Mouse (Mus musculus) left cerebral cortex, adult 9 months (tissue): ENCODE data around the gene Calhm5.

Source experiments
- DNase-seq, 2 experiments: peaks; one replicate each; pipeline ENCODE4 v3.0.0; 2022; ENCODE audit warnings: low spot score in 2 of 2

The Calhm5 gene

DNA sequence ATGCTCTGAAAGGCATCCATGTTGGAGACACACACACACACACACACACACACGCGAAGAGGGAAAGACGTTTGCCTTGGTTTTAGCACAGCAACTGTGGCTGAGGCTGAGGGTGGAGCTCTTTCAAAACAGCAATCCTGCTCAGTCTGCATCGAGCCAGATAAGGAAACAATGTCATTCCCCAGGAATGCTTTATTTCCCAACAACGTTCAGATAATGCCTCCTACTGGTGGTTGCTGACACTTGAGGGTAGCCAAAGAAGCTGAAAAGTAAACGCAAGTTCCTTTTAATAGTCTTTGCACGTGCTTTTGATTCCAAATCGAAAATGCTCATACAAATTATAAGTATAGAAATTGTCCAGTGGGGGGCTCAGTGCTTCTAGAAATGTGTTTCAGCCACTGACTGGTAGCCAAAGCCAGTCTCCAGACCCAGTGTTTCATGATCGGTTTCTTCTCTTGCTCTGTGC is at the start of gene Calhm5:
Gene Calhm5 (minus strand): TSS at position 102 of the 466 bp plus-strand sequence.
- peak; percentile 26 to 56 for DNase-seq

DNA sequence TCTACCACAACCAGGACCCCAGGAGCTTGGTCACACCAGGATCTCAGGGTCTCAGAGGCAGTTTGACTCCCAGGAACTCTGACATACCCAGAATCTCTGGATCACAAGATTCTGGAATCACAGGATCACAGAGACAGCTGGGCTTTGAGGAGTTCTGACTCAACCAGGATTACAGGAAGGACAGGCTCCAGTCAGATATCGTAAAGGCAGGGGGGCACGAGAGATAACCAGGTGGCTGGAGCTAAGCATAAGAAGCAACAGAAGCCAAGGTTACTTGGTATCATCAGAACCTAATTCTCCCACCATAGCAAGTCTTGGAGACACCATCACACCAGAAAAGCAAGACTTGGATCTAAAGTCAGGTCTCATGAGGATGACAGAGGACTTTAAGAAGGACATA is 45.4 kb upstream of the Calhm5 start:
- no peak for DNase-seq

DNA sequence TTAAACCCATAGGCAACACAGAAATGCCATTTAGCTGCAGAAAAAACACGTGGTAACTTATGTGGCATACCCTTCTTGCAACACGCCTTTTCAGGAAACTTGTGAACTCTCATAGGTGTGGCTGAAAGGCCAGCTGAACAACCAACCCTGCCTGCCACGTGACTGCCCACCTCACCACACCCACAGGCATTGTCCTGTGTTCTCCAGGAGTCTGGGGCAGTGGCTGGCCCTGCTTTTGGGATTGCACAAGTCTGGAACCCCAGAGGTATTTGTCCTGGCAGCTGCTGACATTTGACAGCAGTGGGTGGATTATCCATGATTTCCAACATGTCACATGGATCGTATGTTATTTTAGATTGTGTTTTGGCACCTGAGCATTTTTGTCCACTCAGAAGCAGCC is 43.4 kb upstream of the Calhm5 start:
- DNase-seq: no peak

GRCm38 (mm10) chr10:34138027-34138426 is 41.7 kb upstream of the Calhm5 start:
- no peak for DNase-seq

- no peak for DNase-seq
These were observed 40.1 kb upstream of the Calhm5 start for GRCm38 (mm10) chr10:34136432-34136831.

DNA sequence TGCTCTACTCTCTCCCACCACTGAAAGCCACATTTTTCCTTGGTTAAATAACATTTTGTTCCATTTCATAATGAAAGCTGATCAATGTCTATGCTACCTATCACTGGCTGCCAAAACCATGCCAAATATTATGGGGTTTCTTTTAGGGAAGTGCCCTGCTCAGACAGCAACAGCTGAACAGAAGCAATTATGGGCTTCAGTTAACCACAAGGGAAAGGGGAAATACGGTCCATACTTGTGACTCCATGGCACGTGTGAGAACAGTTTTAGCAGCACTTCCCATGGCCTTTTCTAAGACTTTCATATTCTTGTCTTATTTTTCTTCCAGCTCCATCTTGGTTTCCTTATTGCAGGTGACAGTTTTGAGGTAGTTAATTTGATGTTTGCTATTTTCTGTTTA is 35.0 kb upstream of the Calhm5 start:
- no peak for DNase-seq

- DNase-seq: no peak
These were observed 32.1 kb upstream of the Calhm5 start for GRCm38 (mm10) chr10:34128391-34128790.

DNA sequence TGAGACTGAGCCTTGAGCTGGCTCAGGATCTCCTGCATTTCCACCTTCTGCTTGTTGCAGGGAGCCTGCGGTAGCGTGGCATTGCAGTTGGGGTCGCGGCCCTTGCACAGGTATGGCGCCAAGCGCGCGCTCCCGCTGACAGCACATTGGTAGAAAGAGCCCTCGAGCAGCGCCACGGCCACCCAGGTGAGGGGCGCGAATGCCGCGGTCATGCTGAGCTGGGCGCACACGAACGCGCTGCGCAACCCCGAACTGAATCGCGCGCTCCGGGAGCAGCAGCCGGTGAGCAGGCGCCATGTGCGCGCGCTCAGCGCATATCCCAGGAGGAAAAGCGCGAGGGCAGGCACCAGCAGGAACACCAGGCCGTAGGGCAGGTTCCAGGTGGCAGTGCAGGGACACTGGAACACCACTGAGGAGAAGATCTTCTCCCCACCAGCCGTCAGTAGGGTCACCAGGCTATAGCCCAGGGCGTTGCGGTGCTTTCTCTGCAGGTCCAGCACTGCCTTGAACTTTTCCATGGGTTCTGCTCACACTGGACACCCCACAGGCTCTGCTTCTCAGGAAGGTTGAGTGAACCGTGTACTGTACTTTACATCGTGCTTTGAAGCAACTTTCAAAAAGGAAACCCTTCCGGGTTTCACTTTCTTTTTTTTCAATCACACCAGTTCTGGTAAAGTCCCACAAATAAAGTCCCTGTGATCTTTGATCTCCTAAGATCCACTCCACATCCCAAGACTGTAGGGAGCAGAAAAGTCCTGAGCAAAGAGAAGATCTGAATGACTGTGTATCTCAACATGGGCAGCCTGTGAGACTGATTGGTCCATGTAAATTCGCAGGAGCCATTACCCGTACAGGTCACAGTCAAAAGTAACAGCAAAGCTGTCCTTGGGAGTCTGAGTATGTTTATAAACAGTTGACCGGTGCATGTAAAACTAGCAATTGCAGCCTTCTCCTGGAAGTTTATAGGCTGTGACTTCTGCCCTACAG is 31.4 kb upstream of the Calhm5 start, which contains the start of gene Calhm6:
Gene Calhm6 (minus strand): TSS at position 593 of the 987 bp plus-strand sequence.
- peak in 1 of 2 experiments; percentile 31 for DNase-seq

DNA sequence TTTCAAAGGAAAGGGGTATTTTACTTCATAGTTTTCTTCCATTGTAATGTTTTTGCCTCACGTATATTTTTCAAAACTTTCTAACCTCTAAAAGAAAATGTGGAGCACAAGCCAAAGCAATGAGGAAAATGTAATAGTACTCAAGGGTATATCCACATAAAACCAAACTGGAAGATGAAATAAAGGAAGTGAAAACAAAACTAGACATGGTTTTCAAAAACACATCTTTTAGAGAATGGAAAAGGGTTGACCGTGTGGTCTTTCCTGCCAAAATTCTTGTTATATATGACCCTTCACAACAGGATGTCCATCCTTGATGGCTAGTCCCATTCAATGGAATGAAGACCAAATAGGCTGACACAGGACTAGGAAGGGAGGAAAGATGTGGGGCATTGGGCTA is 22.1 kb upstream of the Calhm5 start:
- DNase-seq: no peak

GRCm38 (mm10) chr10:34117770-34118169 is 21.5 kb upstream of the Calhm5 start:
- DNase-seq: no peak

DNA sequence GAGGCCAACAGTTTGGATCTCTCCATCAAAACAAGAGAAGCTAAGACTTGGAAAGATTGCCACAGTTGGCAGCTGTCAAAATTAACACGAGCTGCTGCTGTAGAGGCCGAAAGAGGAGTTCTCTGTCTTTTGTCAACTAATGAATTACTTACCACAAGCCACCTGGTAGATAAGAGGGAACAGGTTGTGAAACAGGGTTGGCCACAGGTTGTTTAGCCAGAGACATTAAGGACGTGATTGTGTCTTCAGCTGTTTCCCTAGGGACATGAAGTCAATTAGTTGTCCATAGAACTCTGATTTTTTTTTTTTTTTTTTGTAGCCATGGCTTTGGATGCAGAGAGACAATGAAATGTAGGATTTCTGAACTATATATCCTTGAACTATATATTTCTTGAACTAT is 20.8 kb upstream of the Calhm5 start:
- DNase-seq: no peak

- DNase-seq: no peak
These were observed 15.8 kb upstream of the Calhm5 start for GRCm38 (mm10) chr10:34111964-34112738.

DNA sequence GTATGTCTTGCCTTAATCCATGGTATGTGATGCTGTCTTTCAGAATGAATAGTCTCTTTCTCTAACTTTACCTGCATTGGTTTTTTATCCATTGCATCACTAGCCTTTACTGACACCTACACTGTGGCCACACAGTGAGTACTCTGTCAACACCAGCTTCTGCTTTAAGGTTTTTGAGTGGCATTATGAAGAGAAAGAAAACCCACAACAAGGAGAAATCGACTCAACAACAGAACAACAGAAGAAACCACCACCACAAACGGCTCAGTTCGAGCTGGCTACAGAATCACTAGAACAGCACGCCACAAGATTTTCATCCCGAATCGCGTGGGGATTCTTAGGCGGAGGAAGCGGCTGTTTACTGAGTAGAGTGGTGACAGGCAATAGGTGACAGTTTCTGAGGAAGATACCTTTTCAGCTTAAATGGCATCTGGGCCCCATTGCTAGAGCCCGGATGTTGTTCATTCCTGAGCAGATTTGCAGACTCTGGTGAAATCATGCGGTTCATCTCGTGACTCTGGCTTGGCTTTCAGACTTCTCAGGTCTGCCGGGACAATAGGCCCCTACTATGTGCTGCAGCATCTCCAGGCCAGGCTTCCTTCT is 14.6 kb upstream of the Calhm5 start:
- no peak for DNase-seq

- peak in 1 of 2 experiments; percentile 8 for DNase-seq
These were observed 355 bp downstream of the Calhm5 start for GRCm38 (mm10) chr10:34095964-34096363.

- DNase-seq: no peak
These were observed 1.2 kb downstream of the Calhm5 start for GRCm38 (mm10) chr10:34095147-34095546.

DNA sequence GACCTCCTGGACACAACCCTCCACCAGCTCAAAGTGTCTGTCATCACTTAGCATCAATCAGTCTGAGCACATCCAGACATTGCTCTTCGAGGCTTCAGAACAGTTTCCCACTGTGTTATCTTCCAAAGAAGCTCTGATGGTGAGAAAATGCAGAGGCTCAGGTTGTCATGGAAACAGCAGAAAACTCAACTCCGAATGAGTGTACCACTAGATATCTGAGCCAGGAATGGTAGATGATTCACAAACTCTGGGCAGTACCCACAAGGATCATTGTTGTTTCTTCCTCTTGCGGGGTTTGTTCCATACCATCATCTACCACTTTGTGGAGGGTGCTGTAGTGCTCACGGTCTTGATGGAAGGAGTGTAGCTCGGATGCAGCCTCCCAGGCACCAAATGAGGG is 4.4 kb downstream of the Calhm5 start:
- peak; percentile 68 to 69 for DNase-seq

DNA sequence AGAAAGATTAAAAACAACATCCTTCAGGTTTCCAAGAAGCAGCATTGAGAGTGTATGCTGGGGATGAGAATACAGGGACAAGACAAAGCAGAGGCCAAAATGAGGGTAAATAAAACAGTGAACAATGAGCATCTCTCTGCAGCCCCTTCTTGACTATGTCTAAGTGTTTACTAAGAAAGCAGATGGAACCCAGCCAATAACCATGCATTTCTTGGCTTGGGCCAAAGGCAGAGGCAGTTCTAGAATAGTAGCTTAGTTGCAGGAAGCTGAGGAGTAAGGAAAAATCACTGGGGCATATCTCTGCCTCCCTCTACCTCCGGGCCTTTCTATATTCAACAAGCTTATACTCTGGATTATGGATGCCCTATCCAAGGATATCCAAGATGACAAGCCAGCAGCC is 5.8 kb downstream of the Calhm5 start:
- no peak for DNase-seq

DNA sequence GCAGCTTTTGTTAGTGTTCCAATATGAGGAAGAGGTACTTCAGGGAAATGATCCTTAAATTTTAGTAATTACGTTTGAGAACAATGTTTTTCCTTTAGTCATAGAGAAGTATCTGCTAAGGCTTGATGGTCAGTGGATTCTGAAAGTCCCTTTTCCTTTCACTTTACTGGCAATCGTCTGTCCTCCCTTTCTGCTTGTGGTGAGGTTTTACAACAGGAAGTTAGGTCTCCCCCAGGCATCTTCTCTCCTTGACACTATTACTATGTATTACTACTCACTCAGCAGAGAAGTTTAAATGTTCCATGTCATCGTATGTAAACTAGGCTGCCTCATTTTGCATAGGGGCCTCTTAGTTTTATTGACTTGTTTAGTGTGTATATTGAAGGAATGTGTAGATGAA is 6.8 kb downstream of the Calhm5 start:
- no peak for DNase-seq

GRCm38 (mm10) chr10:34088515-34088914 is 7.8 kb downstream of the Calhm5 start:
- no peak for DNase-seq

- DNase-seq: no peak
These were observed 9.8 kb downstream of the Calhm5 start for GRCm38 (mm10) chr10:34086514-34086913.

DNA sequence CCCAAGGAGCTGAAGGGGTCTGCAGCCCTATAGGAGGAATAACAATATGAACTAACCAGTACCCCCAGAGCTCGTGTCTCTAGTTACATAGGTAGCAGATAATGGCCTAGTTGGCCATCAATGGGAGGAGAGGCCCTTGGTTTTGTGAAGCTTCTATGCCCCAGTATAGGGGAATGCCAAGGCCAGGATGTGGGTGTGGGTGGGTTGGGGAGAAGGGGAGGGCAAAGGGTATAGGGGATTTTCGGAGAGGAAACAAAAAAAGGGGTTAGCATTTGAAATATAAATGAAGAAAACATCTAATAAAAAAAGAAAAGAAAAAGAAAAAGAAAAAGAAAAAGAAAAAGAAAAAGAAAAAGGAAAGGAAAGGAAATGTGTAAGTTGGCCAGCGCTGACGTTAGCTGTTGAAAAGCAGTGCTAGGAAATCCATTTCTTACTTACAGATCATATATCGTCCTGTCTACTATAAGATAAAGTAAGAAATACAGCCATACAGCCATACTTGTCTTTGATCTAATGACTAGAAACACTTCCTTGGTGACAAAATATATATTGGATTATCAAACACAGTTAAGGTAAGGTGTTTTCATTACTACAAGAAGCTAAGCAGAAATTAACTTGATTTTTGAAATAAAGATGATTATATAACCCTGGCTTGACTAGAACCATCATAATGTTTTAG is 21.7 kb downstream of the Calhm5 start:
- DNase-seq: no peak
